8 mouse cellular contexts compared by ENCODE assay signal in the genomic region with DNA sequence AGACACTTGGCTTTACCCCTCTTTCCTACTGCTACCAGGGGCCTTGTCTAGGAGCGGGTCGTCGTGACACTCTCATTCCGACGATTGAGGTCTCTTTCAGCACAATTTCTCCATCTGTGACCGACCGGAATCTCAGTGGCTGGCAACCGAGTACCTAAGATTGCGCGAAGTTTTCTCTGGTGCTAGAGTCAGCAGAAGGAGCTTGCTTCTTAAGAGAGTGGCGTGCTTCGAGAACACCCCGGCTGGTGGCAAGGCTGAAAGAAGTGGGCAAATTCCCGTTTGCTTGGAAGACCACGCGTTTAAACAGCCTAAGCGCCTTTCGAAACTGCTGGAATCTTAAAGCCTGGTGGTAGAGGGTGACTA. TPM values are rescaled to one million over a fixed set of nuclear protein-coding genes. Genes with fewer than 3 reads are reported as not detected.
A peak's percentile ranks its signal among the peaks of the same experiment; 100 is the strongest.
DNase-seq lines count a peak whose midpoint lies in the region; ATAC-seq and TF ChIP-seq lines count a peak whose summit lies in the region.

No protein-coding gene starts in this region.

- no peaks in the 10 kb centered on the region for H3K9me3 ChIP-seq in limb, embryonic 14.5 days (ENCODE audit: control insufficient read depth, low read length)

- H3K36me3 ChIP-seq in limb, embryonic 14.5 days (ENCODE audit: control insufficient read depth, insufficient read depth, low read length), result peaks cover 27% of the 10 kb centered on the region
- H3K36me3 ChIP-seq in small intestine, adult 2 months (ENCODE audit: control insufficient read depth, insufficient read depth, low read length), result peaks cover 10% of the 10 kb centered on the region

- 7% methylated on average over 18 of the region's 18 CpGs for WGBS in limb, embryonic 14.5 days
- 3% methylated on average over 18 of the region's 18 CpGs for WGBS in small intestine, adult 2 months

- H3K4me1 ChIP-seq in limb, embryonic 14.5 days (ENCODE audit: control insufficient read depth, insufficient read depth, low read length), result peaks cover 29% of the 10 kb centered on the region
- peaks cover 14% of the 10 kb centered on the region; the same call in 1 of the 2 replicates for H3K4me1 ChIP-seq in small intestine, adult 2 months (ENCODE audit: control insufficient read depth, insufficient read depth, insufficient read length, low read length)

- no peak for ATAC-seq in limb, embryonic 14.5 days (ENCODE audit: low FRiP score, low read depth)
- ATAC-seq in granulocyte monocyte progenitor cell, adult 5-6 weeks (replicated peaks; ENCODE audit: poor library complexity, severe bottlenecking), result no peak

- H3K9ac ChIP-seq in limb, embryonic 14.5 days (ENCODE audit: low read depth, low read length, severe bottlenecking), result peak overlapping the region; percentile 96

- H3K27me3 ChIP-seq in limb, embryonic 14.5 days (ENCODE audit: control insufficient read depth, insufficient read depth, low read length), result no peaks in the 10 kb centered on the region
- H3K27me3 ChIP-seq in small intestine, adult 2 months (ENCODE audit: control insufficient read depth, insufficient read depth, low read length), result no peaks in the 10 kb centered on the region

- H3K4me2 ChIP-seq in limb, embryonic 14.5 days (replicated peaks; ENCODE audit: low read depth, low read length, severe bottlenecking), result peak overlapping the region; percentile 81

- no peak for TF ChIP-seq CTCF in small intestine, adult 2 months (IDR thresholded peaks at IDR 0.05; ENCODE audit: extremely low read depth, insufficient read length, insufficient replicate concordance, low read depth, low read length)

- TF ChIP-seq POLR2A in limb, embryonic 14.5 days (IDR thresholded peaks at IDR 0.05; ENCODE audit: borderline replicate concordance, extremely low read depth, insufficient read depth, insufficient read length), result no peak
- no peak for TF ChIP-seq POLR2A in small intestine, adult 2 months (IDR thresholded peaks at IDR 0.05; ENCODE audit: low read depth, low read length)

- H3K27ac ChIP-seq in limb, embryonic 14.5 days (replicated peaks; ENCODE audit: low read depth, low read length), result no peak overlapping the region
- H3K27ac ChIP-seq in small intestine, adult 2 months (ENCODE audit: insufficient read depth, low read depth, low read length), result peak overlapping the region; percentile 51

- H3K4me3 ChIP-seq in limb, embryonic 14.5 days (replicated peaks; ENCODE audit: low read length), result peak overlapping the region; percentile 97
- peak overlapping the region; percentile 82 for H3K4me3 ChIP-seq in small intestine, adult 2 months (ENCODE audit: low read depth, low read length)

- peak; percentile 4 for DNase-seq in adrenal gland, adult 8-10 months
- no peak for DNase-seq in adrenal gland, postnatal 25 days
- DNase-seq in retina, embryonic 14.5 days (ENCODE audit: low spot score), result peak; percentile 6
- DNase-seq in retina, postnatal 1 day, result no peak
- DNase-seq in limb, embryonic 14.5 days (ENCODE audit: low spot score), result no peak
- DNase-seq in right cerebral cortex, adult 18-20 months, result no peak

RNA-seq across cellular contexts. Expression of gene Erh, which starts 0.3 kb away (rescaled TPM):
- 10 to 100 TPM; 31.4 to 52.6 (median 43.5) TPM for total RNA-seq in adrenal gland, adult 8-10 months (2022)
- 46.9 and 50.2 TPM in 2 replicates for total RNA-seq in adrenal gland, postnatal 25 days (2021)
- polyA plus RNA-seq in limb, embryonic 14.5 days (2012; rRNA removed), result 290 and 355 TPM in 2 replicates
- 285 and 294 TPM in 2 replicates for polyA plus RNA-seq in limb, embryonic 14.5 days (2014; fragmentation: Nextera tagmentation; extraction: Ambion mirVana)
- 8.7 and 9.8 TPM in 2 replicates for polyA plus RNA-seq in small intestine, adult 2 months (2012; rRNA removed)
- total RNA-seq in granulocyte monocyte progenitor cell, adult 5-6 weeks (2014; fragmentation: Nextera tagmentation), result 129 and 164 TPM in 2 replicates
- 75.6 and 95.5 TPM in 2 replicates for total RNA-seq in granulocyte monocyte progenitor cell, adult 5-6 weeks (2017)

RNA-seq across cellular contexts. Expression of gene Slc39a9, which starts 0.8 kb away (rescaled TPM):
- 10 to 100 TPM; 50.0 to 60.0 (median 55.6) TPM for total RNA-seq in adrenal gland, adult 8-10 months (2022)
- total RNA-seq in adrenal gland, postnatal 25 days (2021), result 44.5 and 48.4 TPM in 2 replicates
- 29.1 and 40.6 TPM in 2 replicates for polyA plus RNA-seq in limb, embryonic 14.5 days (2012; rRNA removed)
- 26.9 and 28.0 TPM in 2 replicates for polyA plus RNA-seq in limb, embryonic 14.5 days (2014; fragmentation: Nextera tagmentation; extraction: Ambion mirVana)
- 50.2 and 80.9 TPM in 2 replicates for polyA plus RNA-seq in small intestine, adult 2 months (2012; rRNA removed)
- total RNA-seq in granulocyte monocyte progenitor cell, adult 5-6 weeks (2014; fragmentation: Nextera tagmentation), result 31.3 and 33.5 TPM in 2 replicates
- total RNA-seq in granulocyte monocyte progenitor cell, adult 5-6 weeks (2017), result 11.5 and 13.5 TPM in 2 replicates

RNA-seq across cellular contexts. Expression of gene Plekhd1, which starts 47.9 kb away (rescaled TPM):
- total RNA-seq in adrenal gland, adult 8-10 months (2022), result under 1 TPM in 1 of 4 experiments, not detected in 3; 0.07 TPM
- total RNA-seq in adrenal gland, postnatal 25 days (2021), result not detected in 2 replicates
- 0.29 and 0.33 TPM in 2 replicates for polyA plus RNA-seq in limb, embryonic 14.5 days (2012; rRNA removed)
- polyA plus RNA-seq in limb, embryonic 14.5 days (2014; fragmentation: Nextera tagmentation; extraction: Ambion mirVana), result 0.12 and 0.18 TPM in 2 replicates
- 0.23 and 0.41 TPM in 2 replicates for polyA plus RNA-seq in small intestine, adult 2 months (2012; rRNA removed)
- not detected in 2 replicates for total RNA-seq in granulocyte monocyte progenitor cell, adult 5-6 weeks (2014; fragmentation: Nextera tagmentation)
- total RNA-seq in granulocyte monocyte progenitor cell, adult 5-6 weeks (2017), result not detected in 2 replicates

Comparison
In these comparisons a context has a peak if more than half of its experiments do, and no peak if none do; other contexts are left out.
1. DNase-seq: peak in adrenal gland, adult 8-10 months (single experiment) and retina, embryonic 14.5 days (single experiment); none in adrenal gland, postnatal 25 days (single experiment), retina, postnatal 1 day (single experiment), limb, embryonic 14.5 days (single experiment) and right cerebral cortex, adult 18-20 months (single experiment).